Mouse (Mus musculus): ENCODE data around the gene Usp6nl.

DNA sequence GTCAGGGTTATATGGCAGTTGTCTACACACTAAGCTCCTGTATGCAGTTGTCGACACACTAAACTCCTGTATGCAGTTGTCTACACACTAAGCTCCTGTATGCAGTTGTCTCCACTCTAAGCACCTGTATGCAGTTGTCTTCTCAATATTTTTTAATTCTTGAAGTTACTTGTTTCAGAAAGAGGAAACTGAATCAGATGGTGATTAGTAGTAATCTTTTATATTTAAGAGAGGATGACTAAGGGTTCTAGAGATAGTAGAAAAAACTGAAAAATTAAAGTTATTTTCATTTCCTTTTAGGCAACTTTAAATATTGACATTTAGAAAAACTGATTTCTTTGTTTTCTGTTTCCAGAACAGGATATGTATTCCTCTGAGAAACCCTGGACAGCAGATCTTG is 13.5 kb downstream of the Usp6nl start:
- TF ChIP-seq CHD2 (IDR thresholded peaks at IDR 0.05; ENCODE audit: low read depth, low read length) (no peak), MAFK (IDR thresholded peaks at IDR 0.05; ENCODE audit: insufficient read depth, low read depth, low read length) (no peak), ZNF384 (IDR thresholded peaks at IDR 0.05; ENCODE audit: low read depth, low read length) (no peak)
